Mouse (Mus musculus) urinary bladder, postnatal 36 days (tissue): Measurements from ENCODE around the gene Gucy2d.

ENCODE experiments used
- DNase-seq, 2 experiments: peaks; one replicate each; pipeline ENCODE4 v3.0.0; 2022; ENCODE audit warnings: low spot score in 2 of 2, mixed read lengths in 1 of 2

Gucy2d gene

GRCm38 (mm10) chr7:98446873-98447272 is 6.7 kb downstream of the Gucy2d start:
- DNase-seq: no peak

GRCm38 (mm10) chr7:98447585-98448308 is 7.5 kb downstream of the Gucy2d start:
- no peak for DNase-seq

DNA sequence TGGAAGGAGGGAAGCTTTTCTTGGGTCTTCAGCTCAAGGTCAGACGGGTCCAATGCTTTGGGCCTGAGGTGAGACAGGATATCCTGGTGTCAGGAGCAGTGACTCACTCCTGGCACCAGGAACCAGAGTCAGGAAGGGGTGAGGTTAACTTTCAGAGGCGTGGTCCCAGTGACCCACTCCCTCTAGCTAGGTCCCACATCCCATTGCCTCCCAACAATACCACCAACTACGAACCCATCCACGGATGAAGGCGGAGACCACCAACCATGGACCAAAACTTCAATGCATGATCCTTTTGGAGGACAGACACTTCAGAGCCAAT is 8.1 kb downstream of the Gucy2d start:
- DNase-seq: no peak

GRCm38 (mm10) chr7:98449696-98450095 is 9.5 kb downstream of the Gucy2d start:
- no peak for DNase-seq

GRCm38 (mm10) chr7:98454397-98455120 is 14.3 kb downstream of the Gucy2d start:
- DNase-seq: no peak

- DNase-seq: no peak
These were observed 20.1 kb downstream of the Gucy2d start for GRCm38 (mm10) chr7:98460319-98460718.

DNA sequence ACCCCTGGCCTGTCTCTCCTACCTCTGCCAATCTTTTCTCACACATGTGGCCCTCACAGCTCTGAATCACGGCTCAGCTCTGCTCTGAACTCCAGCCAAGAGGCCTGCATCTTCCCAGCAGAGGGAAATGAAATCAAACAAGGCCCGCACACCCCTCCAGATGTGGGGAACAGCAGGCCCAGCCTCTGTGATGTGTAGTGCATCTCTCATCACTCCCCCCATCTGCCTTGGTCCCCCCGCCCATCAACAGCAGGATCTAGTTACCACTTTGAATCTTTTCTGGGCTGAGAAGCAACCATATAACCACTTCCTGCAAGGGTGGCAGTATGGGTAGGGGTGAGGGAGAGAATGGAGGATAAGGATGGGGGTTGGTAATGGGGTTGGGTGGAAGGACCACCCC is 28.9 kb downstream of the Gucy2d start:
- no peak for DNase-seq

- DNase-seq: no peak
These were observed 32.3 kb downstream of the Gucy2d start for GRCm38 (mm10) chr7:98472529-98472928.

DNA sequence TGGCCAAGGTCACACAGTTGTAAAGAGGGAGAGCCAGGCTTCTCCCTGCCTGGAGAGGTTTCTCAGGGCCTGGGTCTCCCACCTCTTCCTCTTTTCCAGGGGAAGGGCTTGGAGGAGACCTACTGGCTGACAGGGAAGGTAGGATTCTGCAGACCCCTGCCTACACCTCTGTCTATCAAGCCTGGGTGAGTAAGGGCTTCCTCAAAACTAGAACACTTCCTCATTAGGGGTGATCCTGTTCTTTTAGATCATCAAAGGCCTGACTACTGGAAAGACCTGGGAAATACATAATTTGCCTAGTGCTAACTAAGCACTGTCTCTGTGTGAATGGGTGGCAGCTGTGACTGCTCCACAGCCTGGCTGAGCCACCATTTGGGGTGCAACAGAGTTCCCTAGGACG is 34.3 kb downstream of the Gucy2d start:
- no peak for DNase-seq

DNA sequence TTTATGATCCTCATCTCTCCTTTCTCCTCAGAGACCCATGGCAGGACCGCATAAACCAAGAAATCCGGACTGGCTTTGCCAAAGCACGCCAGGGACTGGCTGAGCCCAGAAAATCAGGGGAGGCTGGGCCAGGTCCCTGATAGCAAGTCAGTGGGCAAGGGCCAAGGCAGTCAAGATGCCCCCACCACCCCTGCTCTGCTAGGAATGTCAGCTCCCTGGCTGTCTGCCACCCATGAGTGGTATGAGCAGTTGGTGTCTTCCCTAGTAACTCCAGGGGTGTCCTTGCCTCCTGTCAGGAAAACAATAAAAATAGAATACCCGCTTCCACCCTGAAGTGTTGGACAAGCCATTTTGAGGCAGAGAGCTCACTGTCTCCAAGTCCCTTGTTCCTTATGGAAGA is 36.9 kb downstream of the Gucy2d start:
- DNase-seq: no peak

DNA sequence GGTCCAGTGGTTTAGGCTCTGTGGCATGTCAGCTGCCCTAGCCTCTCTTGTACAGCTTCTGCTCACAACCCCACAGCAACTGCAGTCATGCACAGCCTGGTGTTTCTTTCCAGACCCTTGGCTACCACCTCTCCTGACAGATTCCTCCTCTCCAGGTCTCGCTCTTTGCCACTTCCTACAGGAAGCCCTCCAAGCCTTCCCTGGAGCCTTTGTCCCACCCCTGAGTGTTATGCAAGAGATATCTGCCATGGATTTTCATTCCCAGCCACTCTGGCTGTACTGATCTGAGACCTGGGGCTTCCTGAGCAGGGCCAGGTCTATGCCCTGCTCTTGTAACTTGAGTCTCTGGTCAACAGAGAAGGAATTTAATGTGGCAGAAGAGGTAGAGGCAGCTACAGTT is 40.3 kb downstream of the Gucy2d start:
- no peak for DNase-seq

DNA sequence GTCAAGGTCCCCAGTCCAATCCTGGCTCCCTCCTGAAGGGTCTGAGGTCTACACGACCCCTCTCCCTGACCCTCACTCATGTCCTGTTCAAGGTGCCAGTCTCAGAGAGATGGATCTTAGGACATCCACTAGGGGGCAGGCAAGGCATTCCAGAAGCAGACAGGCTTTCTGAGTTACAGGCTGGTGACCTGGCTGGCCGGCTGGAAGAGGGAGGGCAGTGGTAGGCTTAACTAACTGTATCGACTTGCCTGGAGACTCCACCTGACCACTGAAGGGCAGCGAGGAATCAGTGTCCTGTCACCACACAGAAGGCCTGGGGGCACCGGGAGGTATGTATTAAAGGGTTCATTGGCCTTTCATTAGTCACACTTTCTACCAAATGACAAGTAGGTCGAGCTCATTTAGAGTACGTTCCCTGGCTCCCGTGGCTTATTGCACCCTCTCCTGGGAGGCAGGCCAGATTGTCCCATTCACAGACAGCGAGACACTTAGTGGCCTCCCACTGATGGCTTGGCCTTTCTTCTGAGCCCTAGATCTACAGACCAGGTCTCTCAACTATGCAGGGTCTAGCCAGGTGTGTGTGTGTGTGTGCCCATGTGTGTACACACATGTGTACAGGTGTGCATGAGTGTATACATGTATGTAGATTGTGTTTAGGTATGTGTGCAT is 41.0 kb downstream of the Gucy2d start:
- DNase-seq: peak; percentile 73 to 76

DNA sequence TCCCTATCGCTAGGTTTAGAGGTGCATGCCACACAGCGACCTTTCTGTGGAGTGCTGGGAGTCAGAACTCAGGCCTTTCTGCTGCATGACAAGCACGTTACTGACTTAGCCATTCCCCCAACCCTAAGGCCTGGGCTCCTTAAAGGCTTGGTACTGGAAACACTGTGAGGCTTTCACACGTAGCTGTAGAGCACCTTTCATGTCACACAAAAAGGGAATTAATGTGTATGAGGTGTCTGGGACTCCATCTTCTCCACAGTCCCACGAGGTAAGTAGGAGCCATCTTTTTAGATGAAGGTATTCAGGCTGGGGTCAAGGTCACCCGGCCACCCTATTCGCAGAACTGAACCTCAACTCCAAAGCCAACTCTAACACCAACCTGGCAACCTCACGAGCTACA is 41.6 kb downstream of the Gucy2d start:
- DNase-seq: no peak

DNA sequence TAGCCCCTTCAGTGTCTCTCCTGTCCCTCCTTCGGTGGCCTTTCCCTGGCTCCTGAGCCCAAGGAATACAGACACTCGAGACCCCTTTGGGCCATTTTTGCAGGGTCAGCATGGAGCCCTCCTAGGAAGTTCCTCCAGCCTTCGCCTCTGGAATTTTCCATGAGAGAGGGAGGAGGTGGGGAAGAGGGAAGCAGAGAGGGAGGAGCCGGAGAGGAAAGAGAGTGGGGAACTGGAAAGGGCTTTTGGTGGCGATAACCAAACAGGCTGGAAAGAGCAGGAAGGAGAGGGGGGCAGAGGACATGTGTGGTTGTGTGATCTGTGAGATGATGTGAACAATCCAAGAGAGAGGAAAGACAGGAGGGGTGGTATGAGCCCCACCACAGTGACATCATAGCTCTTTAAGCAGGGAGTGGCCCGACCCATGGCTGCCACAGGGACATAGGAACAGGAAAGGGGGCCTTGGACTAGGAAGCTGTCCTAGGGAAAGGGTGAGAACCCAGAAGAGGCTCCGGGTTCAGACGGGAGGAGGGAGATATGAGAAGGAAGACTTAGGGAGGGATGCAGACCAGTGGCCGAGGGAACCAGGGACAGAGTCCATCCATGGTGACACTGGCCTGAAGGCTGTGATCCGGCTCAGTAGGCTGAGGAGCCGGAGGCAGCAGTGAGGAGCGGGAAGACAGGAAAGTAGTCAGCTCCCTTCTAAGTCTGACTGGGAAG is 42.5 kb downstream of the Gucy2d start:
- no peak for DNase-seq

- no peak for DNase-seq
These were observed 43.0 kb downstream of the Gucy2d start for GRCm38 (mm10) chr7:98483268-98483607.

DNA sequence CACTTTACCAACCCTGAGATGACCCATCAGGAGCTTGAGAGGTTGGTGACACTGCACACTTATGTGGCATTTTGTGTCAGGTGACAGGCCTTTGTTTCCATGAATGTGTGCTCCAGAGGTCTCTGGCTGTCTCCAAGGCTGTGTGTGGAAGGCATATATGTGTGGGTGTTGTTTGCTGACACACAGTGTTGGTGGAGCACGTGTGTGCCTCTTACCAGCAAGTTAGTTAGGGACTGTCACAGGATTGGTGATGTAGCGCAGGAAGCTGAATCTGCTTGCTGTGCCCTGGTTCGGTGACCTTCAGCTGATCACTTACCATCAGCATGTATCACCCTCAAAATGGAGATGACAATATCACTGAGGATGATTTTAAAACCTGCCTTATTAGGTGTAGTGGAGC is 44.7 kb downstream of the Gucy2d start:
- DNase-seq: no peak

DNA sequence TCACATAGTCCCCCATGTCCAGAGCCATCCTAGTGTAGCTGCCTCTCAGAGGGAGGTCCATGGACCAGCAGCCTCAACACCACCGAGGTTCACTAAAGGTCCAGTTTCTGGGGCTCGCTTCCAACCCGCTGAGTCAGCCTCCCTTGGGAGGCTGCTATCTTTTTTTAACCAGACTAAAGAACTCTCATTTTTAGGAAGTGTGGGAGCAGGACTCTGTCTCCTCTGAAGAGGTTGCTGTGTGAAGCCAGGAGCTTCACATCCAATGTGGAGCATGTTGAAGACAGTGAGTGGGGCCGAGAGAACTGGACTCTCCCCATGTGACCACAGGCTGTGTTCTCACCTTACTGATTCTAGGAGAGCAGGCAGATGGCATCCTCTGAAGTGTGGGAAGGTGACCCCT is 45.3 kb downstream of the Gucy2d start:
- no peak for DNase-seq

DNA sequence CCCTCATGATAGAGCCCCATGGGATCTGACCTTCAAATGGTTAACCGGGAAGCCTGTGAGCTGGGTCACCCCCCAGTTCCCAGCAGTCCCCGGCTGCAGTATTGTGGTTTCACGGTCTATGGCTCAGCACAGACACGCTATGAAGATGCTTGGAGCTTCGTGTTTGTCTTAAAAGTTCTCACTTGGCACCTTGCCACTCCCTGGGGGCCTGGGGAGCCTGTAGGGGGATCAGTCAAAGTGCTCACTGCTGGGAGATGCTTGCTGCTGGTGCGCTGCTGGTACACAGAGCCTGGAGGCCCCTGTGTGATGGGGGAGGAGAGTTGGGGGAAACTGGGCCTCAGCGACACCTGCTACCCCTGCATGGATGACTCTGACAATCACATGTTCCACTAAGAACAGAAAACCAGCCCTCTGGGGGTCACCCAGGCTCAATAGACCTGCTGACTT is 46.3 kb downstream of the Gucy2d start:
- DNase-seq: no peak

DNA sequence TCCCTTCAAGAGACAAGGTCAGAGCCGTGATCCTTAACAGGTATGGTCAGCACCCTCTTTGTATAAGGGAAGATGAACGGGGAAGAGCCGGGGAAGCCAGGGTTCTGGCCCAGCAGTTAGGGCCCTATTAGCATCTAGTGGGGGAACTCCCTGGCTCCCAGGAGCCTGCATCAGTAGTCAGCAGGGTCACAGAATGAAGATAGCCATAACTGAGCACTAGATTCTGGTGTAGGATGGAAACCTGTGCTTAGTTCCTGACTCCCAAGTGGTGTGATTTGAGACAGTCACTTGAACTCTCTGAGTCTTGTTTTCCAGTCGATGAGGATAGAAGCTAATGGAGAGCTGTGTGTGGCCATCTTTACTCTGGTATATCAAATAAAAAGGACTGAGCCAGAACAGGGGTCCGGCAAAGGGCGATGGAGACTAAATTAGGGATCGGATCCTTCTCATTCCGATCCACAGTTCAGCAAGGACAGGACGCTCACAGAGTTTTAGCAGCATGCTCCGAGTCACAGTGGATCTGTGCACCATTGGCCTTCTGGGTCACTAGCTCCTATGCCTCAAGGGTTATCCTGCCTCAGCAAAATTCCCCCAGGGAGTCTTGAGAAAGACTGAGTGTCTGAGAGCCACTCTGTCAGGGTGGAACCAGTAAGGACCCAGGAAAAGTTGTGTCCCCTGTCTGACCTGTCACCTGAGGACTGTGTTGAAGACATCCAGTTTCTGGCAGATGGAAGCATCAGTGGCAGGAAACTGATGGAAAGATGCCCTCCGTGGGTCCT is 47.2 kb downstream of the Gucy2d start:
- DNase-seq: no peak

DNA sequence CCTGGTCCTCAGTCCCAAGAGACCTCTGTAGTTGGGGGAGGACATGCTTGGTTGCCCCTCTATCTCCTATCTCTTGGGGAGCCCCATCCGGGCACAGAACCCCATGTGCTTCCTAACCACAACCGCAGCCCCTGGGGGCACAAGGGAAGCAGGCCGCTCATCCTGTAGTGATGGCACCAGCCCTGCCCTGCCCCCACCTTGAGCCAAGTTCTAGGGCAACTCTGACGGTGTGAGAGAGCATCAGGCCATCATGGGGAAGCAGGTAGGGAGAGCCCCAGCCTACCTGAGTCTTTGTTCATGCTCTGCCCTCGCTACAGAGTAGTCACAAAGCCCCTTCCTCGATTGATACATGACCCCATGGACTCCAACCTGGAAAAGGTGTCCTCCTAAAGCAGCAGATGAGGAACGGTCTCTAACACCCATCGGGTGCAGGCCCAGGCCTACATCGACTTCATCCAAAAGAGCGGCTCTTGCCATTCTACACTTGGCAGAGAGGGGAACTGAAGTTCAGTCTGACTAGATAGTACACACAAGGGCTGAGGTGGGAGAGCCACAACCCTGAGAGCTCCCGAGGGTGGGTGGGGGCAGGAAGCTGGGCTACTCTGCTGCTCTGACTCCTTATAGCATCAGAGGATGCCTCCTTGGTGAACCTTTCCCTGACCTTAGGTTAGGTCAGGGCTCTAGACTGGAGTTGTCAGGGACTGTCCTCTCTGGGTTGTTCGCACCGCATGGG is 48.3 kb downstream of the Gucy2d start:
- no peak for DNase-seq

DNA sequence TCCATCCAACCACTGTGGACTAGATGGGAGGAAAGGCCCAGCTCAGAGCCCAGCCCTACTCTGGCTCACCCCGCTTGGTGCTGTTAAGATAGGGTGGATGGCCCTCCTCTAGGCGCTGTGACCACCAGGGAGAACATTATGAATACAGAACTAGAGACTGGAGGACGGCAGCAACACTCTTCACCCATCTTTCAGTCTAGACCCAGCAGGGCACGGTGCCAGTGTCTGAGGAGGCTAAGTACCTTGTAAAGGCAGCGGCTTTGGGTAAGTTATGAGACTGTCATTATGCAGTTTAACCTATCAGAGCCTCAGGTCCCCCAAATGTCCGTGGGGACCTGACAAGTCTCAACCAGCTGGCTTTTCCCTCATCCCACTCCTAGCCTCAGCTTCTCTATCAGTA is 48.9 kb downstream of the Gucy2d start, which contains the start of gene Lrrc32:
Gene Lrrc32, plus strand, starts transcription at position 153 of the 400 bp plus-strand sequence.
- no peak for DNase-seq
